Mouse (Mus musculus): Measurements from ENCODE around the gene Rnf224.

- no peak for TF ChIP-seq CTCF (IDR thresholded peaks at IDR 0.05; ENCODE audit: extremely low read depth, insufficient read depth, insufficient read length, insufficient replicate concordance)
- no peak for TF ChIP-seq POLR2A (IDR thresholded peaks at IDR 0.05; ENCODE audit: low read depth, low read length)
These were observed 7.0 kb downstream of the Rnf224 start for GRCm38 (mm10) chr2:25229582-25229981.

All from spleen, adult 2 months (tissue).